Mouse (Mus musculus) brain, embryonic 14.5 days (tissue): ENCODE data around the gene Pik3c2a. TPM values are rescaled to one million over a fixed set of nuclear protein-coding genes. Genes with fewer than 3 reads are reported as not detected.

Experiments
- DNase-seq: peaks from one replicate; pipeline ENCODE4 v3.0.0-alpha.2; 2011; ENCODE audit warnings: low read depth
- CTCF ChIP-seq: fragments of 200-500 bp; IDR thresholded peaks from 2 replicates; pipeline ENCODE4 v1.5.1; 2012; ENCODE audit warnings: inconsistent platforms, mild to moderate bottlenecking, moderate library complexity, borderline replicate concordance; ENCODE audit not compliant: insufficient read depth, insufficient read length; ENCODE audit errors: extremely low read depth
- POLR2A ChIP-seq: fragments of 200-500 bp; IDR thresholded peaks from 2 replicates; pipeline ENCODE4 v1.6.1; 2012; ENCODE audit warnings: mild to moderate bottlenecking, inconsistent platforms, borderline replicate concordance; ENCODE audit not compliant: poor library complexity, insufficient read depth, insufficient read length, severe bottlenecking; ENCODE audit errors: extremely low read depth
- polyA plus RNA-seq: library from polyadenylated mRNA; depleted of rRNA; stranded (reverse); fragments of >200 nt; gene quantifications from 2 replicates; pipeline ENCODE4 v1.2.3, GENCODE M21; 2012; rRNA removed

Gene Pik3c2a
- polyA plus RNA-seq, 1 experiment: 18.5 TPM

- TF ChIP-seq POLR2A (no peak), CTCF (no peak)
- no peak for DNase-seq
Observed at GRCm38 (mm10) chr7:116287959-116288358, 155.3 kb downstream of the Pik3c2a start.

Other genes with a start within 250 kb of the Pik3c2a start
- 11.2 and 13.5 TPM in 2 replicates for gene Plekha7, start 135.1 kb downstream of the Pik3c2a start, polyA plus RNA-seq
- 805 and 895 TPM in 2 replicates for gene Rps13, start 109.3 kb downstream of the Pik3c2a start, polyA plus RNA-seq
- 8.0 and 14.5 TPM in 2 replicates for gene Nucb2, start 60.9 kb upstream of the Pik3c2a start, polyA plus RNA-seq